Mouse (Mus musculus): Measurements from ENCODE around the gene Magee1. TPM values are rescaled to one million over a fixed set of nuclear protein-coding genes. Genes with fewer than 3 reads are reported as not detected.
"Not testable (repeated sequence)": the region's sequence is repeated elsewhere in the genome, so short reads cannot be mapped to it uniquely, and the experiment has no call there.

Magee1 gene
- polyA plus RNA-seq (2014; fragmentation: Nextera tagmentation; extraction: Ambion mirVana) = 156 and 170 TPM in 2 replicates

- WGBS = 17% methylated on average over 57 of the region's 65 CpGs
- Histone ChIP-seq H3K27me3 (ENCODE audit: control insufficient read depth, insufficient read depth, low read length) (peaks cover 68% of the 10 kb centered on the region), H3K4me1 (replicated peaks; ENCODE audit: control insufficient read depth, insufficient read depth, low read length) (peaks cover 9% of the 10 kb centered on the region), H3K27ac (peak within 1 kb of the TSS; percentile 87), H3K9me3 (ENCODE audit: control insufficient read depth, low read length) (no peaks in the 10 kb centered on the region), H3K36me3 (replicated peaks; ENCODE audit: control insufficient read depth, insufficient read depth) (peaks cover 15% of the 10 kb centered on the region), H3K9ac (peak within 1 kb of the TSS; percentile 83), H3K4me2 (replicated peaks) (peak within 1 kb of the TSS; percentile 66), H3K4me3 (replicated peaks; ENCODE audit: low read length) (peak within 1 kb of the TSS; percentile 64)
- ATAC-seq (ENCODE audit: low FRiP score) = peak; percentile 73
- DNase-seq (ENCODE audit: low spot score) = peak; percentile 81
Measured at GRCm38 (mm10) chrX:105120275-105121226, at the start of gene Magee1. TSS of gene Magee1 (plus strand) at chrX:105120378.

GRCm38 (mm10) chrX:105079151-105079550 lies 41.0 kb upstream of the Magee1 start:
- Histone ChIP-seq H3K4me2 (replicated peaks) (peak overlapping the region; percentile 61), H3K4me3 (replicated peaks; ENCODE audit: low read length) (peak overlapping the region; percentile 55), H3K27ac (no peak overlapping the region; the same call in 1 of the 2 replicates), H3K27me3 (ENCODE audit: control insufficient read depth, insufficient read depth, low read length) (no peaks in the 10 kb centered on the region), H3K36me3 (replicated peaks; ENCODE audit: control insufficient read depth, insufficient read depth) (no peaks in the 10 kb centered on the region; the same call in none of the 2 replicates), H3K9me3 (ENCODE audit: control insufficient read depth, low read length) (no peaks in the 10 kb centered on the region), H3K4me1 (replicated peaks; ENCODE audit: control insufficient read depth, insufficient read depth, low read length) (peaks cover 6% of the 10 kb centered on the region; the same call in 1 of the 2 replicates), H3K9ac (peak overlapping the region; percentile 47)
- DNase-seq (ENCODE audit: low spot score) (no peak), ATAC-seq (ENCODE audit: low FRiP score) (peak; percentile 64)
- WGBS = 3% methylated on average over 12 of the region's 12 CpGs

GRCm38 (mm10) chrX:105079615-105080092 lies 40.5 kb upstream of the Magee1 start, which contains the start of gene Pbdc1:
TSS of gene Pbdc1 (plus strand) at chrX:105079756.
- ATAC-seq (ENCODE audit: low FRiP score) (peak; percentile 99), DNase-seq (ENCODE audit: low spot score) (peak; percentile 91)
- Histone ChIP-seq H3K9me3 (ENCODE audit: control insufficient read depth, low read length) (no peaks in the 10 kb centered on the region), H3K9ac (peak within 1 kb of the TSS; percentile 47), H3K27ac (no peak within 1 kb of the TSS; the same call in 1 of the 2 replicates), H3K4me3 (replicated peaks; ENCODE audit: low read length) (peak within 1 kb of the TSS; percentile 55), H3K27me3 (ENCODE audit: control insufficient read depth, insufficient read depth, low read length) (no peaks in the 10 kb centered on the region), H3K4me1 (replicated peaks; ENCODE audit: control insufficient read depth, insufficient read depth, low read length) (peaks cover 6% of the 10 kb centered on the region; the same call in 1 of the 2 replicates), H3K4me2 (replicated peaks) (peak within 1 kb of the TSS; percentile 64), H3K36me3 (replicated peaks; ENCODE audit: control insufficient read depth, insufficient read depth) (no peaks in the 10 kb centered on the region; the same call in none of the 2 replicates)
- 3% methylated on average over 35 of the region's 35 CpGs for WGBS

GRCm38 (mm10) chrX:105080096-105080495 lies 40.1 kb upstream of the Magee1 start:
- no peak overlapping the region for H3K27ac ChIP-seq
- peak overlapping the region; percentile 47 for H3K9ac ChIP-seq
- no peak for DNase-seq (ENCODE audit: low spot score)
- no peaks in the 10 kb centered on the region for H3K27me3 ChIP-seq (ENCODE audit: control insufficient read depth, insufficient read depth, low read length)
- no peaks in the 10 kb centered on the region for H3K9me3 ChIP-seq (ENCODE audit: control insufficient read depth, low read length)
- no peaks in the 10 kb centered on the region; the same call in none of the 2 replicates for H3K36me3 ChIP-seq (replicated peaks; ENCODE audit: control insufficient read depth, insufficient read depth)
- 9% methylated on average over 8 of the region's 8 CpGs for WGBS
- H3K4me2 ChIP-seq (replicated peaks) = peak overlapping the region; percentile 64
- no peak for ATAC-seq (ENCODE audit: low FRiP score)
- H3K4me3 ChIP-seq (replicated peaks; ENCODE audit: low read length) = peak overlapping the region; percentile 55
- peaks cover 6% of the 10 kb centered on the region; the same call in 1 of the 2 replicates for H3K4me1 ChIP-seq (replicated peaks; ENCODE audit: control insufficient read depth, insufficient read depth, low read length)

- H3K36me3 ChIP-seq (replicated peaks; ENCODE audit: control insufficient read depth, insufficient read depth); H3K9ac ChIP-seq; H3K4me2 ChIP-seq (replicated peaks); DNase-seq (ENCODE audit: low spot score); H3K27me3 ChIP-seq (ENCODE audit: control insufficient read depth, insufficient read depth, low read length); H3K4me1 ChIP-seq (replicated peaks; ENCODE audit: control insufficient read depth, insufficient read depth, low read length); H3K27ac ChIP-seq; H3K4me3 ChIP-seq (replicated peaks; ENCODE audit: low read length); H3K9me3 ChIP-seq (ENCODE audit: control insufficient read depth, low read length); ATAC-seq (ENCODE audit: low FRiP score): not testable (repeated sequence)
- WGBS = 89% methylated on average over 7 of the region's 7 CpGs
Measured at GRCm38 (mm10) chrX:105083013-105083412, 37.2 kb upstream of the Magee1 start.

GRCm38 (mm10) chrX:105104175-105104574 lies 16.0 kb upstream of the Magee1 start:
- no peak; the same call in 1 of the 2 replicates for ATAC-seq (ENCODE audit: low FRiP score)
- 41% methylated on average over 5 of the region's 5 CpGs for whole genome bisulfite sequencing

GRCm38 (mm10) chrX:105114994-105115393 lies 5.2 kb upstream of the Magee1 start:
- Histone ChIP-seq H3K27ac (no peak overlapping the region), H3K9ac (no peak overlapping the region), H3K4me3 (replicated peaks; ENCODE audit: low read length) (no peak overlapping the region), H3K36me3 (replicated peaks; ENCODE audit: control insufficient read depth, insufficient read depth) (no peaks in the 10 kb centered on the region), H3K27me3 (ENCODE audit: control insufficient read depth, insufficient read depth, low read length) (peaks cover 25% of the 10 kb centered on the region), H3K9me3 (ENCODE audit: control insufficient read depth, low read length) (no peaks in the 10 kb centered on the region), H3K4me1 (replicated peaks; ENCODE audit: control insufficient read depth, insufficient read depth, low read length) (no peaks in the 10 kb centered on the region), H3K4me2 (replicated peaks) (no peak overlapping the region)
- ATAC-seq (ENCODE audit: low FRiP score) (no peak), DNase-seq (ENCODE audit: low spot score) (no peak)
- WGBS = 71% methylated on average over 2 of the region's 2 CpGs

More at GRCm38 (mm10) chrX:105104175-105104574, 16.0 kb upstream of the Magee1 start:
- Histone ChIP-seq H3K9ac (no peak overlapping the region), H3K4me2 (replicated peaks) (no peak overlapping the region), H3K27me3 (ENCODE audit: control insufficient read depth, insufficient read depth, low read length) (peaks cover 3% of the 10 kb centered on the region; the same call in 1 of the 2 replicates), H3K36me3 (replicated peaks; ENCODE audit: control insufficient read depth, insufficient read depth) (no peaks in the 10 kb centered on the region), H3K4me3 (replicated peaks; ENCODE audit: low read length) (no peak overlapping the region), H3K9me3 (ENCODE audit: control insufficient read depth, low read length) (no peaks in the 10 kb centered on the region), H3K27ac (no peak overlapping the region), H3K4me1 (replicated peaks; ENCODE audit: control insufficient read depth, insufficient read depth, low read length) (no peaks in the 10 kb centered on the region)
- peak; percentile 59 for DNase-seq (ENCODE audit: low spot score)

GRCm38 (mm10) chrX:105121227-105121865 lies 1.2 kb downstream of the Magee1 start:
- peak; percentile 71 for DNase-seq (ENCODE audit: low spot score)
- peaks cover 71% of the 10 kb centered on the region for H3K27me3 ChIP-seq (ENCODE audit: control insufficient read depth, insufficient read depth, low read length)
- WGBS = 19% methylated on average over 37 of the region's 38 CpGs
- peak; percentile 85 for ATAC-seq (ENCODE audit: low FRiP score)
- H3K4me3 ChIP-seq (replicated peaks; ENCODE audit: low read length) = peak overlapping the region; percentile 64
- peak overlapping the region; percentile 83 for H3K9ac ChIP-seq
- no peaks in the 10 kb centered on the region for H3K9me3 ChIP-seq (ENCODE audit: control insufficient read depth, low read length)
- peaks cover 15% of the 10 kb centered on the region for H3K36me3 ChIP-seq (replicated peaks; ENCODE audit: control insufficient read depth, insufficient read depth)
- H3K4me2 ChIP-seq (replicated peaks) = peak overlapping the region; percentile 66
- H3K27ac ChIP-seq = peak overlapping the region; percentile 87
- H3K4me1 ChIP-seq (replicated peaks; ENCODE audit: control insufficient read depth, insufficient read depth, low read length) = peaks cover 9% of the 10 kb centered on the region

GRCm38 (mm10) chrX:105124903-105125302 lies 4.7 kb downstream of the Magee1 start:
- peak; percentile 52 for DNase-seq (ENCODE audit: low spot score)
- Histone ChIP-seq H3K9me3 (ENCODE audit: control insufficient read depth, low read length) (no peaks in the 10 kb centered on the region), H3K4me3 (replicated peaks; ENCODE audit: low read length) (no peak overlapping the region), H3K36me3 (replicated peaks; ENCODE audit: control insufficient read depth, insufficient read depth) (peaks cover 15% of the 10 kb centered on the region), H3K4me1 (replicated peaks; ENCODE audit: control insufficient read depth, insufficient read depth, low read length) (peaks cover 9% of the 10 kb centered on the region), H3K27ac (no peak overlapping the region), H3K4me2 (replicated peaks) (no peak overlapping the region), H3K27me3 (ENCODE audit: control insufficient read depth, insufficient read depth, low read length) (peaks cover 50% of the 10 kb centered on the region), H3K9ac (no peak overlapping the region)
- no peak for ATAC-seq (ENCODE audit: low FRiP score)
- WGBS = 21% methylated on average over 2 of the region's 3 CpGs

Measured in hindbrain, embryonic 14.5 days (tissue).